In genomic region chr7:99988725-99989124, GRCm38 (mm10) we compare ENCODE assay signal across 8 mouse cellular contexts. TPM values are rescaled to one million over a fixed set of nuclear protein-coding genes. Genes with fewer than 3 reads are reported as not detected.
DNase-seq lines count a peak whose midpoint lies in the region; TF ChIP-seq lines count a peak whose summit lies in the region.

No protein-coding gene starts in this region.

- DNase-seq in adrenal gland, postnatal 10 days: peak; percentile 81
- DNase-seq in embryo, embryonic 11.5 days (ENCODE audit: low read depth, low spot score): peak; percentile 65
- peak; percentile 62 to 73 for DNase-seq in heart, adult 2 months
- peak; percentile 72 to 87 for DNase-seq in layer of hippocampus, adult 18-20 months (ENCODE audit: low spot score in 2 of 2)
- DNase-seq in lung, postnatal 14 days: peak; percentile 74
- DNase-seq in retina, postnatal 7 days (ENCODE audit: low read depth, low spot score): peak; percentile 63
- peak; percentile 62 for DNase-seq in urinary bladder, postnatal 25 days (ENCODE audit: low spot score)

- TF ChIP-seq EP300 in ES-Bruce4 (IDR thresholded peaks at IDR 0.05; ENCODE audit: insufficient read depth, low read depth, low read length): no peak
- TF ChIP-seq EP300 in heart, adult 2 months (IDR thresholded peaks at IDR 0.05; ENCODE audit: insufficient read depth, low read depth, low read length): 0 out of 2 replicates have a peak, but pooled peaks have one; percentile 51

- TF ChIP-seq POLR2A in ES-Bruce4 (IDR thresholded peaks at IDR 0.05; ENCODE audit: insufficient read depth, low read length): no peak
- no peak for TF ChIP-seq POLR2A in heart, adult 2 months (IDR thresholded peaks at IDR 0.05; ENCODE audit: insufficient read depth, low read depth, low read length)

- no peaks in the 10 kb centered on the region for H3K36me3 ChIP-seq in ES-Bruce4 (ENCODE audit: control insufficient read depth, insufficient read depth, low read length, poor library complexity, severe bottlenecking)
- H3K36me3 ChIP-seq in heart, adult 2 months (ENCODE audit: control insufficient read depth, insufficient read depth, low read length): no peaks in the 10 kb centered on the region

- no peak overlapping the region for H3K27ac ChIP-seq in ES-Bruce4 (ENCODE audit: insufficient read depth, low read length)
- no peak overlapping the region for H3K27ac ChIP-seq in heart, adult 2 months

- peaks cover 3% of the 10 kb centered on the region for H3K4me1 ChIP-seq in ES-Bruce4 (ENCODE audit: control insufficient read depth, insufficient read depth, low read length)
- H3K4me1 ChIP-seq in heart, adult 2 months (ENCODE audit: control insufficient read depth, insufficient read depth, low read length): no peaks in the 10 kb centered on the region

- H3K4me3 ChIP-seq in ES-Bruce4 (ENCODE audit: low read depth, low read length): no peak overlapping the region
- H3K4me3 ChIP-seq in heart, adult 2 months: no peak overlapping the region

- no peak overlapping the region for H3K9ac ChIP-seq in ES-Bruce4 (ENCODE audit: low read depth, poor library complexity, severe bottlenecking)
- H3K9ac ChIP-seq in heart, adult 2 months (ENCODE audit: low read depth, low read length): no peak overlapping the region

- no peaks in the 10 kb centered on the region for H3K9me3 ChIP-seq in ES-Bruce4 (replicated peaks; ENCODE audit: control insufficient read depth, insufficient read depth, low read length, poor library complexity, severe bottlenecking)

- 3% methylated on average over 4 of the region's 4 CpGs for WGBS in heart, adult 2 months

- H3K79me2 ChIP-seq in heart, adult 2 months (replicated peaks; ENCODE audit: control insufficient read depth, insufficient read depth, low read length): no peaks in the 10 kb centered on the region

- TF ChIP-seq CTCF in ES-Bruce4 (IDR thresholded peaks at IDR 0.05; ENCODE audit: low read depth, low read length): peak; percentile 83
- peak; percentile 98 for TF ChIP-seq CTCF in heart, adult 2 months (IDR thresholded peaks at IDR 0.05)

- intact Hi-C loops in heart, adult 2 months (cut with DNase I): loop anchor here (5.0 kb wide), 2 partner anchors 119 to 199 kb away; no protein-coding TSS in a partner anchor

- H3K27me3 ChIP-seq in ES-Bruce4 (ENCODE audit: control insufficient read depth, insufficient read depth, low read length, poor library complexity, severe bottlenecking): no peaks in the 10 kb centered on the region
- H3K27me3 ChIP-seq in heart, adult 2 months (ENCODE audit: control insufficient read depth, insufficient read depth, low read length): no peaks in the 10 kb centered on the region

RNA-seq across cellular contexts. Expression of gene Rnf169, which starts 8.5 kb away (rescaled TPM):
- polyA plus RNA-seq in ES-Bruce4 (2011; ENCODE audit: insufficient read depth, insufficient read length, low read depth, missing spikeins): 54.9 and 56.4 TPM in 2 replicates
- 10 to 100 TPM; 15.3 to 17.8 TPM for total RNA-seq in adrenal gland, postnatal 10 days (2021)
- 10 to 100 TPM in 1 of 2 experiments, 1 to 10 TPM in 1; 9.4 to 10.6 TPM for total RNA-seq in heart, adult 2 months (2021)
- polyA plus RNA-seq in heart, adult 2 months (2012; rRNA removed): 2.9 and 3.6 TPM in 2 replicates
- 10 to 100 TPM; 26.6 to 28.4 TPM for total RNA-seq in layer of hippocampus, adult 18-20 months (2021)

RNA-seq across cellular contexts. Expression of gene Chrdl2, which starts 17.2 kb away (rescaled TPM):
- not detected in 2 replicates for polyA plus RNA-seq in ES-Bruce4 (2011; ENCODE audit: insufficient read depth, insufficient read length, low read depth, missing spikeins)
- total RNA-seq in adrenal gland, postnatal 10 days (2021): not detected
- under 1 TPM in 1 of 2 experiments, not detected in 1; 0.16 TPM for total RNA-seq in heart, adult 2 months (2021)
- polyA plus RNA-seq in heart, adult 2 months (2012; rRNA removed): 0.18 and 0.38 TPM in 2 replicates
- not detected for total RNA-seq in layer of hippocampus, adult 18-20 months (2021)
